Mouse (Mus musculus): Measurements from ENCODE around the gene Mfsd9. TPM values are rescaled to one million over a fixed set of nuclear protein-coding genes. Genes with fewer than 3 reads are reported as not detected.

Mfsd9 gene
- polyA plus RNA-seq, 1 experiment from 2014 or later = 7.0 TPM

GRCm38 (mm10) chr1:40788956-40789355 is 1.5 kb downstream of the Mfsd9 start:
- Histone ChIP-seq H3K9ac (ENCODE audit: low read depth, low read length) (no peak overlapping the region), H3K4me1 (replicated peaks; ENCODE audit: insufficient read depth, low read length) (0 out of 2 replicates have a peak, but pooled peaks cover 4% of the 10 kb centered on the region), H3K27me3 (ENCODE audit: insufficient read depth, low read length) (no peaks in the 10 kb centered on the region), H3K4me3 (replicated peaks; ENCODE audit: low read depth, low read length) (no peak overlapping the region), H3K27ac (no peak overlapping the region), H3K36me3 (ENCODE audit: insufficient read depth, low read length) (no peaks in the 10 kb centered on the region), H3K4me2 (ENCODE audit: low read length) (no peak overlapping the region), H3K9me3 (replicated peaks; ENCODE audit: low read length) (no peaks in the 10 kb centered on the region)
- no peak for TF ChIP-seq CTCF (IDR thresholded peaks at IDR 0.05; ENCODE audit: low read depth)
- 83% methylated on average over 6 of the region's 6 CpGs for WGBS
- ATAC-seq (replicated peaks; ENCODE audit: low FRiP score, low read depth) (no peak), DNase-seq (ENCODE audit: low spot score) (no peak)

GRCm38 (mm10) chr1:40785876-40786445 is 4.5 kb downstream of the Mfsd9 start:
- DNase-seq (ENCODE audit: low spot score) = peak; percentile 15

GRCm38 (mm10) chr1:40784306-40784705 is 6.2 kb downstream of the Mfsd9 start:
- Histone ChIP-seq H3K4me3 (replicated peaks; ENCODE audit: low read depth, low read length) (no peak overlapping the region), H3K27ac (no peak overlapping the region), H3K4me2 (ENCODE audit: low read length) (no peak overlapping the region), H3K27me3 (ENCODE audit: insufficient read depth, low read length) (no peaks in the 10 kb centered on the region), H3K4me1 (replicated peaks; ENCODE audit: insufficient read depth, low read length) (no peaks in the 10 kb centered on the region), H3K9ac (ENCODE audit: low read depth, low read length) (no peak overlapping the region), H3K36me3 (ENCODE audit: insufficient read depth, low read length) (peaks cover 14% of the 10 kb centered on the region), H3K9me3 (replicated peaks; ENCODE audit: low read length) (no peaks in the 10 kb centered on the region)
- TF ChIP-seq CTCF (IDR thresholded peaks at IDR 0.05; ENCODE audit: low read depth) = no peak
- 89% methylated on average over 9 of the region's 9 CpGs for WGBS
- DNase-seq (ENCODE audit: low spot score) = no peak
- ATAC-seq (replicated peaks; ENCODE audit: low FRiP score, low read depth) = no peak

More at GRCm38 (mm10) chr1:40785876-40786445, 4.5 kb downstream of the Mfsd9 start:
- Histone ChIP-seq H3K27ac (no peak overlapping the region), H3K27me3 (ENCODE audit: insufficient read depth, low read length) (no peaks in the 10 kb centered on the region), H3K36me3 (ENCODE audit: insufficient read depth, low read length) (peaks cover 6% of the 10 kb centered on the region; the same call in 1 of the 2 replicates), H3K4me1 (replicated peaks; ENCODE audit: insufficient read depth, low read length) (0 out of 2 replicates have a peak, but pooled peaks cover 2% of the 10 kb centered on the region), H3K9me3 (replicated peaks; ENCODE audit: low read length) (no peaks in the 10 kb centered on the region), H3K9ac (ENCODE audit: low read depth, low read length) (no peak overlapping the region), H3K4me3 (replicated peaks; ENCODE audit: low read depth, low read length) (no peak overlapping the region), H3K4me2 (ENCODE audit: low read length) (no peak overlapping the region)
- WGBS = 72% methylated on average over 11 of the region's 11 CpGs
- no peak for TF ChIP-seq CTCF (IDR thresholded peaks at IDR 0.05; ENCODE audit: low read depth)
- ATAC-seq (replicated peaks; ENCODE audit: low FRiP score, low read depth) = peak; percentile 67

- Histone ChIP-seq H3K4me1 (replicated peaks; ENCODE audit: insufficient read depth, low read length) (no peaks in the 10 kb centered on the region), H3K9me3 (replicated peaks; ENCODE audit: low read length) (no peaks in the 10 kb centered on the region), H3K27ac (no peak overlapping the region), H3K27me3 (ENCODE audit: insufficient read depth, low read length) (no peaks in the 10 kb centered on the region), H3K4me3 (replicated peaks; ENCODE audit: low read depth, low read length) (no peak overlapping the region), H3K9ac (ENCODE audit: low read depth, low read length) (no peak overlapping the region), H3K4me2 (ENCODE audit: low read length) (no peak overlapping the region), H3K36me3 (ENCODE audit: insufficient read depth, low read length) (peaks cover 20% of the 10 kb centered on the region)
- no peak for TF ChIP-seq CTCF (IDR thresholded peaks at IDR 0.05; ENCODE audit: low read depth)
- ATAC-seq (replicated peaks; ENCODE audit: low FRiP score, low read depth) (no peak; the same call in 1 of the 2 replicates), DNase-seq (ENCODE audit: low spot score) (peak; percentile 34)
- 45% methylated on average over 7 of the region's 7 CpGs for WGBS
These were observed 7.0 kb downstream of the Mfsd9 start for GRCm38 (mm10) chr1:40783450-40783849.

- DNase-seq (ENCODE audit: low spot score) (no peak), ATAC-seq (replicated peaks; ENCODE audit: low FRiP score, low read depth) (no peak)
- no peak for TF ChIP-seq CTCF (IDR thresholded peaks at IDR 0.05; ENCODE audit: low read depth)
These were observed 13.7 kb downstream of the Mfsd9 start for GRCm38 (mm10) chr1:40776763-40777162.

GRCm38 (mm10) chr1:40776102-40776501 is 14.4 kb downstream of the Mfsd9 start:
- no peak for TF ChIP-seq CTCF (IDR thresholded peaks at IDR 0.05; ENCODE audit: low read depth)
- Histone ChIP-seq H3K4me3 (replicated peaks; ENCODE audit: low read depth, low read length) (no peak overlapping the region), H3K27me3 (ENCODE audit: insufficient read depth, low read length) (no peaks in the 10 kb centered on the region), H3K9me3 (replicated peaks; ENCODE audit: low read length) (no peaks in the 10 kb centered on the region), H3K4me2 (ENCODE audit: low read length) (no peak overlapping the region), H3K4me1 (replicated peaks; ENCODE audit: insufficient read depth, low read length) (no peaks in the 10 kb centered on the region), H3K27ac (no peak overlapping the region), H3K9ac (ENCODE audit: low read depth, low read length) (no peak overlapping the region), H3K36me3 (ENCODE audit: insufficient read depth, low read length) (peaks cover 21% of the 10 kb centered on the region; the same call in 1 of the 2 replicates)
- DNase-seq (ENCODE audit: low spot score) (no peak), ATAC-seq (replicated peaks; ENCODE audit: low FRiP score, low read depth) (no peak)
- WGBS = 79% methylated on average over 2 of the region's 2 CpGs

More at GRCm38 (mm10) chr1:40776763-40777162, 13.7 kb downstream of the Mfsd9 start:
- H3K4me1 ChIP-seq (replicated peaks; ENCODE audit: insufficient read depth, low read length) = no peaks in the 10 kb centered on the region
- H3K9ac ChIP-seq (ENCODE audit: low read depth, low read length) = no peak overlapping the region
- H3K9me3 ChIP-seq (replicated peaks; ENCODE audit: low read length) = no peaks in the 10 kb centered on the region
- H3K4me2 ChIP-seq (ENCODE audit: low read length) = no peak overlapping the region
- H3K27me3 ChIP-seq (ENCODE audit: insufficient read depth, low read length) = no peaks in the 10 kb centered on the region
- peaks cover 21% of the 10 kb centered on the region; the same call in 1 of the 2 replicates for H3K36me3 ChIP-seq (ENCODE audit: insufficient read depth, low read length)
- no peak overlapping the region for H3K4me3 ChIP-seq (replicated peaks; ENCODE audit: low read depth, low read length)
- WGBS = 70% methylated on average over 3 of the region's 3 CpGs
- H3K27ac ChIP-seq = no peak overlapping the region
